ENCODE assay signal across 18 mouse cellular contexts in the genomic region with DNA sequence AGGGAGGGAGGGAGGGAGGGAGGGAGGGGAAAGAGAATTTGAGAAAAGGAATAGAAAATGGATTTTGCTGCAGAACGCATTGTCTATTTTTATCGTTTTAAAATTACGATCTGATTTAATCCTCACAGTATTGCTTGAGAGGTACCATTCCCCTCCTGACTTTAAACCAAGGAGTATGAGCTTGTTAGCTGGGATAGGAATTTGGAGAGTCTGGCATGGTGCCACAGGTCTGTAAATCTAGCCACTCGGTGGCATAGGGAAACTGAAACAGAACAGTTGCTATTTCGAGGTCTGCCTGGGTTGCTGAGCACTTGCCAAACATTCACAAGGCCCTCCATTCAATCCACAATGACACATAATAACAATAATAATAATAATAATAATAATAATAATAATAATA.
DNase-seq lines count a peak whose midpoint lies in the region; ATAC-seq lines count a peak whose summit lies in the region.
"Had no signal": no experiment of that assay in that cellular context is flagged by ENCODE, and none has a peak within 500 bp of the region (broad histone marks: within the 10 kb centered on the region; RNA-seq: fewer than 3 reads in every experiment).

No protein-coding gene starts in this region.

- H3K36me3 ChIP-seq in neural tube, embryonic 13.5 days, result no peaks in the 10 kb centered on the region
- no peaks in the 10 kb centered on the region for H3K36me3 ChIP-seq in neural tube, embryonic 15.5 days
- H3K36me3 ChIP-seq: forebrain, embryonic 15.5 days; heart, embryonic 13.5 days; kidney, embryonic 15.5 days; liver, embryonic 12.5 days; midbrain, embryonic 10.5 days; neural tube, embryonic 12.5 days had no signal

- no peak overlapping the region for H3K9ac ChIP-seq in neural tube, embryonic 13.5 days
- no peak overlapping the region for H3K9ac ChIP-seq in neural tube, embryonic 15.5 days (replicated peaks)
- H3K9ac ChIP-seq: forebrain, embryonic 15.5 days; heart, embryonic 13.5 days; kidney, embryonic 15.5 days; liver, embryonic 12.5 days; neural tube, embryonic 12.5 days had no signal

- H3K27me3 ChIP-seq in neural tube, embryonic 13.5 days, result no peaks in the 10 kb centered on the region
- no peaks in the 10 kb centered on the region for H3K27me3 ChIP-seq in neural tube, embryonic 15.5 days (replicated peaks)
- H3K27me3 ChIP-seq: CH12.LX; forebrain, embryonic 15.5 days; heart, embryonic 13.5 days; kidney, embryonic 15.5 days; liver, embryonic 12.5 days; neural tube, embryonic 12.5 days had no signal

- H3K4me3 ChIP-seq in neural tube, embryonic 13.5 days, result no peak overlapping the region
- H3K4me3 ChIP-seq in neural tube, embryonic 15.5 days (replicated peaks), result no peak overlapping the region
- H3K4me3 ChIP-seq: forebrain, embryonic 15.5 days; heart, embryonic 13.5 days; kidney, embryonic 15.5 days; layer of hippocampus, adult 2 months; liver, embryonic 12.5 days; midbrain, embryonic 10.5 days; neural tube, embryonic 12.5 days had no signal

- WGBS in neural tube, embryonic 13.5 days, result 71% methylated on average over 5 of the region's 5 CpGs
- 70% methylated on average over 5 of the region's 5 CpGs for WGBS in neural tube, embryonic 15.5 days

- H3K4me1 ChIP-seq in neural tube, embryonic 13.5 days (replicated peaks), result no peaks in the 10 kb centered on the region
- H3K4me1 ChIP-seq in neural tube, embryonic 15.5 days, result no peaks in the 10 kb centered on the region
- H3K4me1 ChIP-seq: forebrain, embryonic 15.5 days; heart, embryonic 13.5 days; kidney, embryonic 15.5 days; liver, embryonic 12.5 days; neural tube, embryonic 12.5 days had no signal

- H3K4me2 ChIP-seq in neural tube, embryonic 13.5 days, result no peak overlapping the region
- no peak overlapping the region for H3K4me2 ChIP-seq in neural tube, embryonic 15.5 days
- H3K4me2 ChIP-seq: forebrain, embryonic 15.5 days; heart, embryonic 13.5 days; kidney, embryonic 15.5 days; liver, embryonic 12.5 days; neural tube, embryonic 12.5 days had no signal

- peak; percentile 15 for DNase-seq in adrenal gland, postnatal 10 days
- no peak for DNase-seq in adrenal gland, postnatal 4 days (ENCODE audit: low spot score in 2 of 2)
- DNase-seq in heart, adult 18-20 months, result peak; percentile 12 to 26
- DNase-seq in heart, adult 8-10 months (ENCODE audit: low spot score), result no peak
- no peak for DNase-seq in adipocyte (ENCODE audit: low spot score)
- DNase-seq: right cerebral cortex, postnatal 14 days; thymus, postnatal 14 days had no signal

- H3K27ac ChIP-seq in neural tube, embryonic 13.5 days (replicated peaks), result no peak overlapping the region
- H3K27ac ChIP-seq in neural tube, embryonic 15.5 days (replicated peaks), result no peak overlapping the region
- H3K27ac ChIP-seq: forebrain, embryonic 15.5 days; heart, embryonic 13.5 days; kidney, embryonic 15.5 days; layer of hippocampus, adult 2 months; liver, embryonic 12.5 days; midbrain, embryonic 10.5 days; neural tube, embryonic 12.5 days; stomach, postnatal 0 days had no signal

- ATAC-seq in neural tube, embryonic 13.5 days (ENCODE audit: low read depth), result peak; percentile 36; the same call in 1 of the 2 replicates
- no peak for ATAC-seq in neural tube, embryonic 15.5 days (ENCODE audit: low FRiP score)
- ATAC-seq: forebrain, embryonic 15.5 days; liver, embryonic 12.5 days had no signal

- H3K9me3 ChIP-seq in neural tube, embryonic 13.5 days, result no peaks in the 10 kb centered on the region
- H3K9me3 ChIP-seq in neural tube, embryonic 15.5 days (replicated peaks), result no peaks in the 10 kb centered on the region
- H3K9me3 ChIP-seq: forebrain, embryonic 15.5 days; heart, embryonic 13.5 days; kidney, embryonic 15.5 days; liver, embryonic 12.5 days; midbrain, embryonic 10.5 days; neural tube, embryonic 12.5 days had no signal

Comparison
In these comparisons a context has a peak if more than half of its experiments do, and no peak if none do; other contexts are left out.
1. DNase-seq: peak in adrenal gland, postnatal 10 days (single experiment) and heart, adult 18-20 months (2 of 2); none in adrenal gland, postnatal 4 days (0 of 2), heart, adult 8-10 months (single experiment) and adipocyte (single experiment).